Mouse (Mus musculus): ENCODE data around the gene Galnt7.

DNA sequence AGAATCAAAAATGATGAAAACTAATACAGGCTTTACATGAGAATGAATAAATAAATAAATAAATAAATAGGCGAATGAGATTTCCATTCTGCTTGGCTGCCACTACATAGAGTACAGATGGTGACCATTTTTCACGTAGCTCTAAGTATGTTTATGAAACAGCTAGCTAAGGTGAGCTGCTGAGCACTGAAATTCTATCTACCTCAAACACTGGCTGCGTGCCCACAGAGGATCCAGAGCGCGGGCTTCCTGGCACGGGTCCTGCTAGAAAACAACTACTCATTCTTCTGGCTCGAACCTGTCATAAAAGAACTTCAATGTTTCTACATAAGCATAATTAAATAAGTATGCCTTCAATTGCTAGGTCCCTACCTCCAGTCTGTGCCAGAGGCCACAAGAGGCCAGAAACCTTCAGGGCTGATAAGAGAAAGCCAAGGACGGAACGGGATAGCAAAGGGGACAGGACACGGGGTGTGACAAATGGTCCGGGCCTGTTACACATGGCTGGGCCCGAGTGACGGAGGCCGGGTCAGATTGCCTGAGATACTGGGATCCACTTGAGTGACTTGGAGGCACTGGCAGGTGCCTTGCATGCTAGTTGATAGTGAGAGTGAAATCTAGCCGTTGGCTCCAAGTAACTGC lies 37.7 kb downstream of the Galnt7 start:
- TF ChIP-seq CTCF (IDR thresholded peaks at IDR 0.05; ENCODE audit: low read depth): no peak
- TF ChIP-seq EP300 (IDR thresholded peaks at IDR 0.05; ENCODE audit: low read depth): no peak
